Mouse (Mus musculus) MEL (cell line): ENCODE measurements at regions not wholly inside any gene's neighbourhood (a gene's known extent, or its start where the extent isn't known, plus 50 kb on each side); places are given as distances from the start of the nearest gene placed in this dataset.

ENCODE experiments used
- DNase-seq: peaks from one replicate; pipeline ENCODE4 v3.0.0; 2011; ENCODE audit warnings: low read depth, low spot score
- H3K27ac ChIP-seq: 2 replicates; pipeline ENCODE4 v1.5.1; 2012; ENCODE audit warnings: low read depth, mild to moderate bottlenecking, control low read depth, low read length, moderate library complexity; ENCODE audit not compliant: control insufficient read depth
- H3K27me3 ChIP-seq, 2 experiments: fragments of 150-350 bp in 1 of 2; sonication (generic) in 1 of 2; 2 replicates each; pipeline ENCODE4 v1.6.1; 2012; ENCODE audit warnings: low read length in 2 of 2, mild to moderate bottlenecking in 2 of 2, improper control_type of control experiment in 1 of 2, moderate library complexity in 1 of 2; ENCODE audit not compliant: insufficient read depth in 2 of 2, control insufficient read depth in 1 of 2
- H3K36me3 ChIP-seq, 2 experiments: 2 replicates each; pipeline ENCODE4 v1.6.1; 2012 to 2014; ENCODE audit warnings: low read length in 2 of 2, improper control_type of control experiment in 1 of 2, inconsistent platforms in 1 of 2, mild to moderate bottlenecking in 1 of 2; ENCODE audit not compliant: insufficient read depth in 2 of 2, control insufficient read depth in 1 of 2
- H3K4me1 ChIP-seq, 2 experiments: fragments of 150-350 bp in 1 of 2; sonication (generic) in 1 of 2; 2 replicates each; pipeline ENCODE4 v1.6.1; 2012; ENCODE audit warnings: low read length in 2 of 2, improper control_type of control experiment in 1 of 2, mild to moderate bottlenecking in 1 of 2; ENCODE audit not compliant: insufficient read depth in 2 of 2, control insufficient read depth in 1 of 2
- H3K4me3 ChIP-seq, 2 experiments: fragments of 150-350 bp in 1 of 2; sonication (generic) in 1 of 2; 2 replicates each; pipeline ENCODE4 v1.5.1; 2012; ENCODE audit warnings: low read depth in 2 of 2, low read length in 2 of 2, mild to moderate bottlenecking in 2 of 2, moderate library complexity in 2 of 2, control low read depth in 1 of 2, improper control_type of control experiment in 1 of 2; ENCODE audit not compliant: control insufficient read depth in 1 of 2, insufficient read depth in 1 of 2
- H3K79me2 ChIP-seq: 2 replicates; pipeline ENCODE4 v1.6.1; 2012; ENCODE audit warnings: mild to moderate bottlenecking, low read length, moderate library complexity; ENCODE audit not compliant: control insufficient read depth, poor library complexity, insufficient read depth
- H3K9ac ChIP-seq: 2 replicates; pipeline ENCODE4 v1.6.1; 2012; ENCODE audit warnings: low read depth, mild to moderate bottlenecking, control low read depth, low read length, moderate library complexity; ENCODE audit not compliant: control insufficient read depth, poor library complexity, severe bottlenecking
- H3K9me3 ChIP-seq: fragments of 150-350 bp; sonication (generic); replicated peaks from 2 replicates; pipeline ENCODE4 v1.6.1; 2012; ENCODE audit warnings: mild to moderate bottlenecking, low read length, improper control_type of control experiment, moderate library complexity; ENCODE audit not compliant: insufficient read depth
- CHD1 ChIP-seq: IDR thresholded peaks from 2 replicates; pipeline ENCODE4 v1.6.1; 2012; ENCODE audit warnings: low read depth, mild to moderate bottlenecking, inconsistent platforms, low read length, improper control_type of control experiment
- E2F4 ChIP-seq: IDR thresholded peaks from 2 replicates; pipeline ENCODE4 v1.6.1; 2011; ENCODE audit warnings: low read depth, low read length, improper control_type of control experiment, borderline replicate concordance
- ELF1 ChIP-seq: IDR thresholded peaks from 2 replicates; pipeline ENCODE4 v1.6.1; 2014; ENCODE audit warnings: low read depth, mild to moderate bottlenecking, inconsistent platforms, low read length, improper control_type of control experiment, moderate library complexity
- GABPA ChIP-seq: IDR thresholded peaks from 2 replicates; pipeline ENCODE4 v1.6.1; 2012; ENCODE audit warnings: low read depth, mild to moderate bottlenecking, inconsistent platforms, low read length, improper control_type of control experiment, moderate library complexity
- HCFC1 ChIP-seq: IDR thresholded peaks from 2 replicates; pipeline ENCODE4 v1.6.1; 2012; ENCODE audit warnings: low read depth, mild to moderate bottlenecking, inconsistent platforms, low read length, improper control_type of control experiment, moderate library complexity
- JUND ChIP-seq: IDR thresholded peaks from 2 replicates; pipeline ENCODE4 v1.6.1; 2011; ENCODE audit warnings: low read depth, mild to moderate bottlenecking, improper control_type of control experiment, low read length
- KAT2A ChIP-seq: conservative IDR thresholded peaks from 2 replicates; pipeline ENCODE4 v1.6.1; 2012; ENCODE audit warnings: low read depth, low read length, improper control_type of control experiment, inconsistent platforms
- MAFK ChIP-seq: IDR thresholded peaks from 2 replicates; pipeline ENCODE4 v1.6.1; 2011; ENCODE audit warnings: low read depth, mild to moderate bottlenecking, low read length, improper control_type of control experiment, borderline replicate concordance
- MAX ChIP-seq: IDR thresholded peaks from 2 replicates; pipeline ENCODE4 v1.6.1; 2011; ENCODE audit warnings: low read length, improper control_type of control experiment
- MAZ ChIP-seq: IDR thresholded peaks from 2 replicates; pipeline ENCODE4 v1.6.1; 2012; ENCODE audit warnings: low read depth, mild to moderate bottlenecking, inconsistent platforms, low read length, improper control_type of control experiment
- MEF2A ChIP-seq: IDR thresholded peaks from 2 replicates; pipeline ENCODE4 v1.6.1; 2014; ENCODE audit warnings: low read depth, mild to moderate bottlenecking, inconsistent platforms, low read length, improper control_type of control experiment; ENCODE audit not compliant: poor library complexity, insufficient replicate concordance, severe bottlenecking; ENCODE audit errors: extremely low read depth
- MYC ChIP-seq: IDR thresholded peaks from 2 replicates; pipeline ENCODE4 v1.6.1; 2011; ENCODE audit warnings: low read depth, mild to moderate bottlenecking, low read length, improper control_type of control experiment, moderate library complexity
- NELFE ChIP-seq: IDR thresholded peaks from 2 replicates; pipeline ENCODE4 v1.6.1; 2011; ENCODE audit warnings: low read depth, low read length, improper control_type of control experiment
- NRF1 ChIP-seq: IDR thresholded peaks from 2 replicates; pipeline ENCODE4 v1.6.1; 2014; ENCODE audit warnings: low read depth, mild to moderate bottlenecking, inconsistent platforms, low read length, improper control_type of control experiment, moderate library complexity; ENCODE audit not compliant: poor library complexity, insufficient read depth, severe bottlenecking
- POLR2A ChIP-seq, 2 experiments: IDR thresholded peaks; 2 replicates each; pipeline ENCODE4 v1.6.1; 2011 to 2012; ENCODE audit warnings: low read length in 2 of 2, mild to moderate bottlenecking in 2 of 2, control low read depth in 1 of 2, improper control_type of control experiment in 1 of 2, low read depth in 1 of 2, moderate library complexity in 1 of 2; ENCODE audit not compliant: control insufficient read depth in 1 of 2, insufficient read depth in 1 of 2, poor library complexity in 1 of 2
- POLR2AphosphoS2 ChIP-seq: IDR thresholded peaks from 2 replicates; pipeline ENCODE4 v1.6.1; 2011; ENCODE audit warnings: low read length, improper control_type of control experiment
- RAD21 ChIP-seq: IDR thresholded peaks from 2 replicates; pipeline ENCODE4 v1.6.1; 2011; ENCODE audit warnings: mild to moderate bottlenecking, low read depth, low read length, improper control_type of control experiment
- RCOR1 ChIP-seq: IDR thresholded peaks from 2 replicates; pipeline ENCODE4 v1.6.1; 2012; ENCODE audit warnings: low read depth, mild to moderate bottlenecking, inconsistent platforms, low read length, improper control_type of control experiment
- SIN3A ChIP-seq: IDR thresholded peaks from 2 replicates; pipeline ENCODE4 v1.6.1; 2012; ENCODE audit warnings: low read length, improper control_type of control experiment, inconsistent platforms
- SMC3 ChIP-seq: IDR thresholded peaks from 2 replicates; pipeline ENCODE4 v1.6.1; 2011; ENCODE audit warnings: low read depth, low read length, improper control_type of control experiment
- TBP ChIP-seq: IDR thresholded peaks from 2 replicates; pipeline ENCODE4 v1.8.0; 2011; ENCODE audit warnings: low read depth, low read length, improper control_type of control experiment
- USF1 ChIP-seq: IDR thresholded peaks from 2 replicates; pipeline ENCODE4 v1.6.1; 2014; ENCODE audit warnings: low read depth, mild to moderate bottlenecking, inconsistent platforms, low read length, improper control_type of control experiment, moderate library complexity

- Histone ChIP-seq H3K79me2 (no peaks in the 10 kb centered on the region), H3K9me3 (no peaks in the 10 kb centered on the region), H3K36me3 (no peaks in the 10 kb centered on the region)
These were observed 176.5 kb downstream of the Tmx1 start for GRCm38 (mm10) chr12:70629371-70629770.

GRCm38 (mm10) chr12:70631281-70631680 lies 178.4 kb downstream of the Tmx1 start:
- H3K27me3 ChIP-seq, result no peaks in the 10 kb centered on the region; a peak in 1 of 4 replicates
- no peaks in the 10 kb centered on the region for H3K79me2 ChIP-seq
- DNase-seq, result no peak
- TF ChIP-seq RAD21 (no peak), MAFK (no peak), MAX (no peak), ELF1 (no peak), SIN3A (no peak), POLR2A (IDR thresholded peaks at IDR 0.05; ENCODE audit: control insufficient read depth in 1 of 2, insufficient read depth in 1 of 2, low read depth in 1 of 2, low read length in 2 of 2, poor library complexity in 1 of 2) (no peak), MYC (no peak), SMC3 (no peak), CHD1 (no peak), MEF2A (no peak), POLR2AphosphoS2 (no peak), TBP (no peak), USF1 (no peak), KAT2A (no peak), E2F4 (no peak), MAZ (no peak), RCOR1 (no peak)
- no peak overlapping the region for H3K27ac ChIP-seq
- H3K4me3 ChIP-seq, result no peak overlapping the region
- no peaks in the 10 kb centered on the region for H3K4me1 ChIP-seq
- H3K9me3 ChIP-seq, result no peaks in the 10 kb centered on the region
- H3K36me3 ChIP-seq, result no peaks in the 10 kb centered on the region
- H3K9ac ChIP-seq, result no peak overlapping the region

More at GRCm38 (mm10) chr12:70629371-70629770, 176.5 kb downstream of the Tmx1 start:
- Histone ChIP-seq H3K27ac (no peak overlapping the region), H3K4me1 (no peaks in the 10 kb centered on the region), H3K27me3 (no peaks in the 10 kb centered on the region; a peak in 1 of 4 replicates), H3K4me3 (no peak overlapping the region)
- TF ChIP-seq NELFE (no peak), CHD1 (no peak), GABPA (no peak), POLR2AphosphoS2 (no peak), SMC3 (no peak), JUND (no peak), NRF1 (no peak), HCFC1 (no peak), MAX (no peak), KAT2A (no peak)
- TF ChIP-seq, all 39 proteins: peak for 0
- no peak for DNase-seq
- no peak overlapping the region for H3K9ac ChIP-seq
